Mouse (Mus musculus) gastrocnemius, postnatal 25 days (tissue): Measurements from ENCODE around the gene Notch2. TPM values are rescaled to one million over a fixed set of nuclear protein-coding genes. Genes with fewer than 3 reads are reported as not detected.

Source experiments
- DNase-seq: peaks from one replicate; pipeline ENCODE4 v3.0.0; 2022
- total RNA-seq, 2 experiments: library from RNA; stranded (reverse); gene quantifications; 1 replicate in 1 of 2; 2 replicates in 1 of 2; pipeline ENCODE4 v1.2.3; 2021

Gene Notch2
- total RNA-seq, 2 experiments from 2014 or later, result 9.9 to 10.3 TPM

- no peak for DNase-seq
Measured at GRCm38 (mm10) chr3:98157073-98157472, 143.7 kb downstream of the Notch2 start.

GRCm38 (mm10) chr3:98157585-98157984 lies 144.3 kb downstream of the Notch2 start:
- DNase-seq, result no peak

GRCm38 (mm10) chr3:98158646-98159045 lies 145.3 kb downstream of the Notch2 start:
- no peak for DNase-seq

GRCm38 (mm10) chr3:98159289-98159688 lies 146.0 kb downstream of the Notch2 start:
- DNase-seq, result no peak

GRCm38 (mm10) chr3:98160330-98160729 lies 147.0 kb downstream of the Notch2 start, which contains the start of gene Adam30:
Gene Adam30 (plus strand): TSS chr3:98160630.
- no peak for DNase-seq

- DNase-seq, result no peak
Measured at GRCm38 (mm10) chr3:98178340-98178739, 165.0 kb downstream of the Notch2 start.

GRCm38 (mm10) chr3:98180805-98181204 lies 167.5 kb downstream of the Notch2 start:
- no peak for DNase-seq

GRCm38 (mm10) chr3:98185163-98185714 lies 171.9 kb downstream of the Notch2 start:
- no peak for DNase-seq

- no peak for DNase-seq
Measured at GRCm38 (mm10) chr3:98187777-98188176, 174.4 kb downstream of the Notch2 start.

GRCm38 (mm10) chr3:98197711-98198532 lies 184.6 kb downstream of the Notch2 start:
- no peak for DNase-seq

- DNase-seq, result no peak
Measured at GRCm38 (mm10) chr3:98199747-98200146, 186.4 kb downstream of the Notch2 start.

Other genes starting within 250 kb of the Notch2 start
- gene Pde4dip, start 124.8 kb upstream of the Notch2 start, total RNA-seq, result 1,000 to 10,000 TPM; 3,024 to 3,244 TPM
- 10 to 100 TPM; 26.0 to 26.3 TPM for gene Sec22b, start 112.3 kb upstream of the Notch2 start, total RNA-seq
- not detected for gene Adam30, start 147.1 kb downstream of the Notch2 start, total RNA-seq
- not detected for gene Reg4, start 208.6 kb downstream of the Notch2 start, total RNA-seq